Mouse (Mus musculus) hindbrain, embryonic 15.5 days (tissue): ENCODE results near the gene Nrxn1. TPM values are rescaled to one million over a fixed set of nuclear protein-coding genes. Genes with fewer than 3 reads are reported as not detected.

ENCODE experiments used
- ATAC-seq: fragments of 200-750 bp; cut with Nextera tagmentation; 2 replicates; pipeline ENCODE4 v1.8.0; 2017; ENCODE audit warnings: low read depth, moderate number of reproducible peaks, moderate TSS enrichment; ENCODE audit not compliant: low FRiP score
- H3K27ac ChIP-seq: fragments of 300-500 bp; sonication (generic); replicated peaks from 2 replicates; pipeline ENCODE4 v1.5.1; 2015; ENCODE audit warnings: mild to moderate bottlenecking, inconsistent platforms
- H3K27me3 ChIP-seq: fragments of 300-500 bp; sonication (generic); 2 replicates; pipeline ENCODE4 v1.6.1; 2015; ENCODE audit warnings: control low read depth, inconsistent platforms
- H3K36me3 ChIP-seq: fragments of 300-500 bp; sonication (generic); 2 replicates; pipeline ENCODE4 v1.6.1; 2015; ENCODE audit warnings: control low read depth, inconsistent platforms
- H3K4me1 ChIP-seq: fragments of 300-500 bp; sonication (generic); replicated peaks from 2 replicates; pipeline ENCODE4 v1.6.1; 2015; ENCODE audit warnings: control low read depth, inconsistent platforms
- H3K4me2 ChIP-seq: fragments of 300-500 bp; sonication (generic); 2 replicates; pipeline ENCODE4 v1.6.1; 2015; ENCODE audit warnings: moderate library complexity, mild to moderate bottlenecking, inconsistent platforms
- H3K4me3 ChIP-seq: fragments of 300-500 bp; sonication (generic); 2 replicates; pipeline ENCODE4 v1.5.1; 2015; ENCODE audit warnings: mild to moderate bottlenecking, inconsistent platforms
- H3K9ac ChIP-seq: fragments of 300-500 bp; sonication (generic); 2 replicates; pipeline ENCODE4 v1.6.1; 2015; ENCODE audit warnings: inconsistent platforms
- H3K9me3 ChIP-seq: fragments of 300-500 bp; sonication (generic); 2 replicates; pipeline ENCODE4 v1.6.1; 2016; ENCODE audit warnings: control low read depth, inconsistent platforms
- WGBS: fragments of 180-500 bp; shearing (Covaris S2); methylation state at CpG from one replicate; pipeline ENCODE4 v1.1.7; 2015; 5-methylcytosine and 5-hydroxymethylcytosine counted together
- polyA plus RNA-seq: library from polyadenylated mRNA; unstranded; fragments of >200 nt; fragmentation: Nextera tagmentation; extraction: Ambion mirVana; gene quantifications from 2 replicates; pipeline ENCODE4 v1.2.1, GENCODE M21; 2015

Nrxn1 gene
- polyA plus RNA-seq, 1 experiment from 2014 or later, result 241 TPM

DNA sequence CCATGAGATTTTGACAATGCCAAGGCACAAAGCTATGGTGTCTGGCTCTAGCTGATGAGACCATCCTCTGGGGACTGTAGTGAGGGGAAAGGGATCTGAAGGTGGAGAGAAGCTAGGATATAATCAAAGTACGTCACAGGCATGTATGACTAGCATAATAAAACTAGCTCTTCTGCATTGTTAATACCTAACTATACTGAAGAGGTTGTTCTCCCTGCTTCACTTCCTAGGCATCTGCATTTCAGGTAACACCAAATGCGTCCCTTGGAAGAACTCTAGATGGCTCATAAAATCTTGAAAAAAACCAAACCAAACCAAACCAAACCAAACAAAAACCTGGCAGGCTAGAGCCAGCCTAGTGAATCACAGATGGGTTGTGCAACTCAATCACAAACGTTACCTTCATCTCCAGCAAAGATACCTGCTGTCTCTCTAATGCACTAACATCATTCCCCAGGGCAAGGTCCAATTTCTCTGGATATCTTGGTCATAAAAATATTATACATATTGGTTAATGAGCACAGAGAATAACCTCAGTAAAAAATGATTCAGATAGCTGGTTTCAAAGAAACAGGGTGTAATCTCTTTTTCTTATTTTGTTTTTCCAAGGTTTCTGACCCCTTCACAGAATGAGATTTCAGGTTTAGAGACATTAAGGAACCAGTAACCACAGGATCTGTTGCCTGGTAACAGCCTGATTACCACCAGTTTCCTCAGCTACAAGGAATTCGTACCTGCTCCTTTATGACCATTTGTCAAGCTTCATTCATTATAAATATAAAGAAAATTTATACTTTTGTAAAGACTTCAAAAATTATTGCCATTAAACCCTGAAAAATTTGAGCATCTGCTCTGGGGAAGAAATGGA lies 256.5 kb downstream of the Nrxn1 start:
- H3K4me2 ChIP-seq, result no peak overlapping the region
- H3K27ac ChIP-seq, result peak overlapping the region; percentile 54
- H3K4me1 ChIP-seq, result peaks cover 11% of the 10 kb centered on the region
- 0 out of 2 replicates have a peak, but pooled peaks have one; percentile 24 for ATAC-seq
- no peaks in the 10 kb centered on the region for H3K27me3 ChIP-seq
- no peaks in the 10 kb centered on the region for H3K36me3 ChIP-seq
- no peak overlapping the region for H3K9ac ChIP-seq
- H3K9me3 ChIP-seq, result no peaks in the 10 kb centered on the region
- no peak overlapping the region for H3K4me3 ChIP-seq
- WGBS, result 48% methylated on average over 4 of the region's 4 CpGs

DNA sequence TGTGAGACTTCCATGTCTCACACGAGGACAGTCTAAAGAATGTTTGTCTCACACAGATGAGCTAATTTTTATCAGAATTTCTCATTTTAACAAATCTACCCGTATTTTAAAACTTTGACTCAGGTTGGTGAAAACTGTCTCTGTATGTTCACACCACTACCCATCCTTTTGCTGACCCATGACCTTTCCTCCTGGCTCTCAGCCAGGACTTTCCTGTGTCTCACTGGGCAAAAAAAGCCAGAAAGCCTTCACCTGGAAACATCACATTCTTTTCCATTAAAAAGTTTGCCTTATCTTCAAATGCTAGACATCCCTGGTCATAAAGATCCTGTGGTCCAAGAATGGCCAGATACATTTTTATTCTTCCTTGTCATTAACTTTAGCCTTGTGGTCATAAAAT lies 274.5 kb downstream of the Nrxn1 start:
- no peaks in the 10 kb centered on the region for H3K27me3 ChIP-seq
- H3K36me3 ChIP-seq, result no peaks in the 10 kb centered on the region
- H3K9ac ChIP-seq, result no peak overlapping the region
- no peaks in the 10 kb centered on the region for H3K9me3 ChIP-seq
- no peaks in the 10 kb centered on the region for H3K4me1 ChIP-seq
- no peak for ATAC-seq
- no peak overlapping the region for H3K27ac ChIP-seq
- H3K4me3 ChIP-seq, result no peak overlapping the region
- no peak overlapping the region for H3K4me2 ChIP-seq
- WGBS, result 87% methylated on average over 2 of the region's 2 CpGs

- H3K4me3 ChIP-seq, result no peak overlapping the region
- no peaks in the 10 kb centered on the region for H3K4me1 ChIP-seq
- ATAC-seq, result no peak
- H3K4me2 ChIP-seq, result no peak overlapping the region
- no peak overlapping the region for H3K27ac ChIP-seq
- WGBS, result 90% methylated on average over 2 of the region's 2 CpGs
- no peak overlapping the region for H3K9ac ChIP-seq
- H3K27me3 ChIP-seq, result no peaks in the 10 kb centered on the region
- no peaks in the 10 kb centered on the region for H3K36me3 ChIP-seq
- no peaks in the 10 kb centered on the region for H3K9me3 ChIP-seq
Measured at GRCm38 (mm10) chr17:90817898-90818297, 275.0 kb downstream of the Nrxn1 start.

DNA sequence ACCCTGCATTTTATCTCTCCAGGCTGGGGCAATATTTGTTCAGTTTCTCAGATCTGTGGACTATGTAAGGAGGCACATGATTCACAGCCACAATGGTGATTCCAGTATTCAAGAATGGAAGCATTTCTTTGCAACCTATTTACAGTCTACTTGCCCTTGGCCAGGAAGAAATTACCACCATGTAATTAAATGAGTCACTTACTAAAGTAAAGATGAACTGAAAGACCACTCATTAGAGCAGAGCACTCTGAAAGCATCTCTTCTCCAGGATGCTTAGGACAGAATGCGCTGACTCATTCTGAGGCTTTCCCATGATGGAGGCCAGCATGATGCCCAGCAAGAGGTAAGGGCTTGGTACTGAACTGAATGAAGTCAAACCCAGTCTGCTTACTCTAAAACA lies 277.6 kb downstream of the Nrxn1 start:
- H3K4me2 ChIP-seq, result no peak overlapping the region
- H3K9me3 ChIP-seq, result no peaks in the 10 kb centered on the region
- no peak overlapping the region for H3K4me3 ChIP-seq
- no peaks in the 10 kb centered on the region for H3K36me3 ChIP-seq
- 100% methylated on average over 1 of the region's 1 CpGs for WGBS
- no peak overlapping the region for H3K27ac ChIP-seq
- no peak overlapping the region for H3K9ac ChIP-seq
- H3K4me1 ChIP-seq, result no peaks in the 10 kb centered on the region
- no peaks in the 10 kb centered on the region for H3K27me3 ChIP-seq
- no peak for ATAC-seq

- no peak overlapping the region for H3K4me2 ChIP-seq
- no peak for ATAC-seq
- no peaks in the 10 kb centered on the region for H3K27me3 ChIP-seq
- H3K27ac ChIP-seq, result no peak overlapping the region
- H3K9ac ChIP-seq, result no peak overlapping the region
- no peak overlapping the region for H3K4me3 ChIP-seq
- no peaks in the 10 kb centered on the region for H3K36me3 ChIP-seq
- H3K4me1 ChIP-seq, result 0 out of 2 replicates have a peak, but pooled peaks cover 6% of the 10 kb centered on the region
- H3K9me3 ChIP-seq, result no peaks in the 10 kb centered on the region
Measured at GRCm38 (mm10) chr17:90813760-90814159, 279.1 kb downstream of the Nrxn1 start.

GRCm38 (mm10) chr17:90812485-90812884 lies 280.4 kb downstream of the Nrxn1 start:
- no peaks in the 10 kb centered on the region for H3K27me3 ChIP-seq
- no peaks in the 10 kb centered on the region for H3K9me3 ChIP-seq
- H3K36me3 ChIP-seq, result no peaks in the 10 kb centered on the region
- H3K4me2 ChIP-seq, result no peak overlapping the region
- no peak overlapping the region for H3K4me3 ChIP-seq
- ATAC-seq, result no peak
- no peak overlapping the region for H3K27ac ChIP-seq
- no peak overlapping the region for H3K9ac ChIP-seq
- 86% methylated on average over 2 of the region's 2 CpGs for WGBS
- H3K4me1 ChIP-seq, result 0 out of 2 replicates have a peak, but pooled peaks cover 6% of the 10 kb centered on the region

- no peak overlapping the region for H3K9ac ChIP-seq
- H3K4me3 ChIP-seq, result no peak overlapping the region
- 0 out of 2 replicates have a peak, but pooled peaks cover 6% of the 10 kb centered on the region for H3K4me1 ChIP-seq
- H3K4me2 ChIP-seq, result no peak overlapping the region
- H3K36me3 ChIP-seq, result no peaks in the 10 kb centered on the region
- 65% methylated on average over 8 of the region's 8 CpGs for WGBS
- peak; percentile 73 for ATAC-seq
- no peaks in the 10 kb centered on the region for H3K27me3 ChIP-seq
- no peaks in the 10 kb centered on the region for H3K9me3 ChIP-seq
- H3K27ac ChIP-seq, result no peak overlapping the region
Measured at GRCm38 (mm10) chr17:90809197-90810163, 283.4 kb downstream of the Nrxn1 start.

GRCm38 (mm10) chr17:90808256-90808655 lies 284.6 kb downstream of the Nrxn1 start:
- Histone ChIP-seq H3K4me2 (no peak overlapping the region), H3K27me3 (no peaks in the 10 kb centered on the region), H3K9ac (no peak overlapping the region), H3K9me3 (no peaks in the 10 kb centered on the region), H3K4me3 (no peak overlapping the region), H3K36me3 (no peaks in the 10 kb centered on the region), H3K4me1 (0 out of 2 replicates have a peak, but pooled peaks cover 6% of the 10 kb centered on the region), H3K27ac (no peak overlapping the region)
- no peak for ATAC-seq
- WGBS, result 81% methylated on average over 2 of the region's 2 CpGs

- H3K9ac ChIP-seq, result no peak overlapping the region
- H3K27me3 ChIP-seq, result no peaks in the 10 kb centered on the region
- H3K4me3 ChIP-seq, result no peak overlapping the region
- H3K4me2 ChIP-seq, result no peak overlapping the region
- no peak for ATAC-seq
- H3K27ac ChIP-seq, result no peak overlapping the region
- H3K9me3 ChIP-seq, result no peaks in the 10 kb centered on the region
- no peaks in the 10 kb centered on the region for H3K36me3 ChIP-seq
- 0 out of 2 replicates have a peak, but pooled peaks cover 6% of the 10 kb centered on the region for H3K4me1 ChIP-seq
Measured at GRCm38 (mm10) chr17:90807199-90807598, 285.7 kb downstream of the Nrxn1 start.

DNA sequence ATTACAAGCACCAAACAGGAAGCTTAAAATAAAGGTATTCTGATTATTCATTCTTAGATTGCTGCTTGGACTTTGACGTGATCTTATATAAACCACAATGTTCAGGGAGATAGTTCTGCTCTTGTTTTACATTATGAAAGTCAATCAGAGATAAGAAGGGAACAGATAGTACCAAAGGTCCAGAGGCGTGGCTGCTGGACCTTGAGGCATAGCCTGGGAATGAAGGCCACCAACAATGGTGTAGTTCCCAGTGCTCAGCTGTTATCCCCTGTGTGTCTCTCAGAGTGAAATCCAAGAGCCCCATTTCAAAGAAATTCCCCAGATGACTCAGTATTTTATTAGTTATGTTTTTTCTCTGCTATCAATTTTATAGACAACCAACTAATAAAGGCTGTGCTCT lies 294.2 kb downstream of the Nrxn1 start:
- H3K27me3 ChIP-seq, result no peaks in the 10 kb centered on the region
- H3K36me3 ChIP-seq, result no peaks in the 10 kb centered on the region
- no peak overlapping the region for H3K9ac ChIP-seq
- H3K27ac ChIP-seq, result no peak overlapping the region
- H3K4me2 ChIP-seq, result no peak overlapping the region
- no peak overlapping the region for H3K4me3 ChIP-seq
- no peak for ATAC-seq
- H3K9me3 ChIP-seq, result no peaks in the 10 kb centered on the region
- 84% methylated on average over 2 of the region's 2 CpGs for WGBS
- no peaks in the 10 kb centered on the region; the same call in 1 of the 2 replicates for H3K4me1 ChIP-seq

DNA sequence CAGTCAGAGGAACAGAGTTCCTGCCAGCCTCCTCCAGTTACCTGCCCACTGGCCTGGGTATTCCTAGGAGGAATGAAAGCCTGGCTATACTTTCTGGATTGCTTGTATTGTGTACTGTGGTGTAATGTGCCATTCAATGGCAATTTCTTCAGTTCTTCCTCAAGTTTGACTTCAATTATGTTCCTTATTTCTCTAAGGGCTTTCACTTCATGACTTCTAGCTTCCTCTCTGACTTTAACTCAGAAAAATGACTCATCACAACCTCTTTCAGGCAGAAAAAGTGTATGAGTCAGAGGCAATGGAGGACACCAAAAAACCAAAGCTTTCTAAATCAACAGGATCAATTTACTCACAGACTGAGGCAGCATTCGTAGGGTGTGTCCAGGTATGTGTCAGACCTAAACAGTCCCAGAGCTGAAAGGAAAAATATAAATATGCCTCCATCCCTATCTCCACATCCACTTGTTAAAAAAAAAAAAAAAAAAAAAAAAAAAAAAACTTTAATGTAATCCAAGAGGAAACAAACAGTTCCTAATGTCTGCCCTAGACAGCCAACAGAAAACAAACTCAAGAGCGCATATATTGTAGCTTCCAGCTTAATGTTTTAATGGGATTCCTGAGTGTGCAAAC lies 295.1 kb downstream of the Nrxn1 start:
- no peak overlapping the region for H3K4me2 ChIP-seq
- no peak overlapping the region for H3K9ac ChIP-seq
- WGBS, result 93% methylated on average over 2 of the region's 2 CpGs
- no peaks in the 10 kb centered on the region; the same call in 1 of the 2 replicates for H3K4me1 ChIP-seq
- H3K27me3 ChIP-seq, result no peaks in the 10 kb centered on the region
- no peak overlapping the region for H3K27ac ChIP-seq
- H3K9me3 ChIP-seq, result no peaks in the 10 kb centered on the region
- no peak for ATAC-seq
- H3K4me3 ChIP-seq, result no peak overlapping the region
- H3K36me3 ChIP-seq, result no peaks in the 10 kb centered on the region
